Mouse (Mus musculus) urinary bladder, postnatal 25 days (tissue): ENCODE results near the gene Vwc2.
A peak's percentile ranks its signal among the peaks of the same experiment; 100 is the strongest.

Experiments
- DNase-seq: peaks from one replicate; pipeline ENCODE4 v3.0.0; 2022; ENCODE audit warnings: low spot score

Gene Vwc2

DNA sequence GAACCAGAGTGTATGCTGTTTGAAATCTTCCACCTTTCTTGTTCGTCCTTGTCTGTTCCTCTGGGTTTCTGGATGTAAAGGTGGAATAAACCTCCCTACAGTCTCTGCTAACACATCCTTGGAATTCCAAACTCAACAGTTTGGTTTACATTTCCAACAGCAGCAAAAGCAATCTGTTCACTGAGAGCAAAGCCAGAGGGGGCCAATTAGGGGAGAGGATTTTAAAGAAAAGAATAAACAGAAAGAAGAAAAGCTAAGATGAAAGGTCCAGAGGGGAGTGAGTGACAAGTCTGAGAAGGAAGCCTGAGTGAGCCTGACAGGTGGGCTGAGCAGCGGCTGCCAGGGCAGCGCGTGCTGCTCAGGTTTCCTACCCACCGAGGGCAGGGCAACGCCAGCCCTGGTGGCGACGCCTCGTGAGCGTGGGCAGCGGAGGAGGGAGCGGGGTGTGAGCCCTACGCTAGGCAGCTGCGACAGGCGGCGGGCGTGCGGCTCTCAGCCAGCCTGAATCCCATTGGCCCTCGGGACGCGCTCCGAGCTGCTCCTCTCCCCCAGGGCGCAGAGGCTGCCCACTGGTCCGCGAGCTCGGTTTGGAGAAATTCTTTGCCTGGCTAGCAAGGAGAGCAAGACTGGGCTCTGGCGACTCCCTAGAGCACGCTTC lies at the start of gene Vwc2:
Gene Vwc2, plus strand, starts transcription at position 648 of the 658 bp plus-strand sequence.
- no peak for DNase-seq

DNA sequence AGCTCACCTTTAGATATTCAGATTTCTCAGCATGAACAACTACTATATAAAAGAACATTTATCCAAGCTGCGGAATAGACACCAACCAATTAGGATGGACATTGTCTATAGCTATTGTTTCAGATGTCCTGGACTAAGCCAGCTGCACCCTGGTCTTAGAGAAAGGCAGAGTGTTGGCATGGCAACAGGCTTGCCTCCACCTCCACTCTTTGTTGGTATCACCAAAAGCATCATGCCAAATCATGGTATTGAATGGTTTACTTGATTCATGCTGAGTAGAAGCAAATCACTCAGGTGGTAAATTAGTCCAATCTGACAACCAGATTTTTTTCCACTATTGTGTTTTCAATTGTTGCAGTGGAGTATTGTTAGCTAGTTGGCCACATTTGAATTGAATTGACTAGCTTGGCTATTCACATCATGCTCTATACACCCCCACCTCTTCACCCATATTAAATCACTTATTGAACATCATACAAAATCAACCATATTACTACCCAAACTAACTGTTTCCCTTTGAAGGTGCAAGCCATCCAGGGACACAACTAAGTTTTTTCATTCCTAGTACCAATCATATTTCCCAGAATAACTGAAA lies 25.8 kb upstream of the Vwc2 start:
- DNase-seq = no peak

DNA sequence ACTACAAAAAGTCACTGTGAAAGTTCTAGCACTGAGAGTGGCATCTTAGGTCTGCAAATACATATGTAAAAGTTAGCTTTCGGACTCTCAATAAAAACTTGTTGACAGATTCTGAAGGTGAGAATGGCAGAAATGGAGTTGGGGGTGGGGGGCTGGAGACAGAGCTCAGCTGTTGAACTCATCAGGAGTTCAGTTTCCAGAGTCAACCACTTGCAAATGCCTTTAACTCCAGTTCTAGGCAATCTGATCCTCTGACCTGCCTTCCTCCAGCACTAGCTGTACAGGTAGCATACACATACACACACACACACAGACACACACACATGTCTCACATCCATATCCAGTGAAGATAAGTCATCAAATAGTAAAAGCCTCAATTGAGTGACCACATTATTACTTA lies 16.4 kb upstream of the Vwc2 start:
- no peak for DNase-seq

DNA sequence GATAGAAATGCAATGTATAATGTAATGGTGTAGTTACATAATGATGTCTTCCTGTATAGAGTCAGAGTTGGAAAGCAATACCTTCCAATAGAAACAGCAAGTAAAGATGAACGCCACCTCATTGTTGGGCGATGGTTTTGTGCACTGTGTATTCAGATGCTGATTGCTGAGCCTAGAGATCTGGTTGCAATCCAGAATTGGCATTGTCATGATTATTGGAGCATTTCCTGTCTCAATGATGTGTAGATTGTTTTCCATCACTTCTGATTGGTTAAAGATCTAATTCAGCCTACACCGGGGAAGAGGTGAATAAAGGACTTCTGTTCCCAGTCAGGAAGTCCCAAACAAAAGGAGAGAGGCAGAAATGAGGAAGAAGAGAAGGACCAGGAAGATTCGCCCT lies 15.7 kb upstream of the Vwc2 start:
- DNase-seq = no peak

DNA sequence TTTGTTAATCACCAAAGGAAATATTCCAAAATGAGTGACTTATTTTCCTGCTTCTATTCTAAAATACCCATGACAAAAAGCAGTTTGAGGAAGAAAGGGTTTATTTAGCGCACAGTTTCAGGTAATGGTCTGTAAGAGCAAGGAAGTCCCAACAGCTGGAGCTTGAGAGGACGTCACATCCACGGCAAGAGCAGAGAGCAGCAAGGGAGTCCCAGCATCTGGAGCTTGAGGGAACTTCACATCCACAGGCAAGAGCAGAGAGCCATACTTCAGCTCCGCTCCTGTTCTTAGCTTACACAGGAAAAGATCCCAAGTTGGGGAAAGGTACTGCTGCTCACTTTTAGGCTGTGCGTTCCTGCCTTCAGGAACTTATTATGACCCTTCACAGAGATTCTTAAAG lies 15.0 kb upstream of the Vwc2 start:
- no peak for DNase-seq

DNA sequence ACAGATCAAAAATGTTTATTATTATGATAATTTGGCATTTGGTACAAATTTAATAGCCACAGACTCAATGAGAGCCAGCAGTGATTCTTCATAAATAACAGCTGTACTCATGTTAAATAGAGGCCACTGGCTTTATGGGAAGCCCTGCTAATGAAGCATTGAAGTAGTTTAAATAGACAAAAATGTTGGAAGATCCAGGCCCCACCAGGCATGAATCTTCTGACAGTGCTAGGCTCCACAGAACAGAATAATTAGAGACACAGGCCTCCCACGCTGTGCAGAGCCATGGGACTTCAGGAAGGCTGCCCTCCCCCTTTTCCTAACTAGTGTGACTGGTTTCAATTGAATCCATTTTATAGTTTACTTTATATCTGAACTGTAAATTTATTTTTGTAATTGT lies 11.8 kb upstream of the Vwc2 start:
- DNase-seq = no peak

DNA sequence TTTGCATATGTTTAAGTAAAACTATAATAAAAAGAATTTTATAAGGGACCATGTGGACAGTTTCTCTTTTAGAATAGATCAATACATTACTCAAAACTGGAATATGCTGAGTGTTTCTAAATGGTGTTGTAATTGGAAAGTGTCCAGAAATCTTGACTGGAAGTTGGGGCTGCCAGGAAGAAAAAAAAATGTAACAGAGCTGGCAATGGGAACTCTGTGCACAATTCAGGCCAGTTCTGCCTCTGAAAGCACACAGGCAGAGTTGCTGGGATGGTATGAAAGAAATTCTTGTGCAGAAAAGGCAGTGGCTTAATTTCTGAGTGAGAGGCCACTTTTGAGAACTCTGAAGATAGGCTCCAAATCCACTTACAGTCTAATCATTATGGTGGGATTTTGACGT lies 11.4 kb upstream of the Vwc2 start:
- no peak for DNase-seq

DNA sequence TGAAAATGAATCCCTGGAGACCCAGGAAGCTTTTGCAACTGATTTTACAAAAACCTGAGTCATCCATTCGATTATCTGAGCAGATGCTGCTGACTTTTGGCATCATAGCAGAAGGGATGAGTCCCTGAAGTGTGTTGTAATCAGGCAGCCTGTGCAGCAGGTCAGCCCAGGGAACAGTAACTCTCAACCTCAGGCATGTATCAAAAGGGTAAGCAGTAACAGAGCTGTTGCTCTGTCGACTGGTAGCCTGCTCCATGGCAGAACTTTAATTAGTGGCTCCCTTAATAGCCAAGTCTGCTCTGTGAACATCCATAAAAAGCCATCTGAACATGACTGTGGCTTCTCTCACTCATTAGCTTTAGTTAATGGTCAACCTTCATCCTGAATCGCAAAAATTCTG lies 5.1 kb upstream of the Vwc2 start:
- DNase-seq = no peak

DNA sequence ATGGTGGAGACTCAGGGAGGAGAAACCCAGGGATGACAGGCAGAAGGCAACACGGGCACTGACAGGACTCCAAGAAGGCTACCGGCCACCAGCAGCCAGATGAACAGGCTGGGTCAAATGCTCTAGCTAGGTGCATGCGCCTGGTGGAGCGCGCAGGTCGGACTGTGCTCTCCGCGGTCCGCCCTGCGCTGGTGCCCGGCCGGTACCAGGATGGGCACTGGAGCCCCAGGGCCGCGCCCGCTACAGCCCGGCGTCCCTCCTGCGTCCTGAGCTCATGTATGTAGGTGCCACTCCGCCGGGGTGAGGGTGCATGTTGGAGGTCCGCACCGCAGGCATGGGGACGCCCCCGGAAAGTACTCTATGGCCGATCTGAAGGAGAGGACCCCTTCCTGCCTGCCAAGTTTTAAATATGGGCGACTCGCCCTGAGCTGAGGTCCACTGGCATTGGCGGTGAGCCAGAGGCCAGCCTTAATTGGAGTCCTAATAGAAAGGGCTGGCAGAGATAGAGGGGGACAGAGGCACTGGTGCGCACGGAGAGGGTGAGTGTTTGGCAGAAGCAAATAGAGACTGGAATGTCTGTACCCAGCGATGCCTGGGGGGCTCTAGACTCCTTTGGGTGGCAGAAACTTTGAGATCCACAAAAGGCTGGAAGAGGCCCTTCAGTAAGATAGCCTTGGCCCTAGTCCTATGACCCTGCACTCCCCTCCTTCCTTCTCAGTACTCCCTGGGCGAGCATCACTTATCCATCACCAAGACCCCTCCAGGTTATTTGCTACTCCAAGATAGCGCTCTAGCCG lies 409 bp downstream of the Vwc2 start:
- DNase-seq = no peak

DNA sequence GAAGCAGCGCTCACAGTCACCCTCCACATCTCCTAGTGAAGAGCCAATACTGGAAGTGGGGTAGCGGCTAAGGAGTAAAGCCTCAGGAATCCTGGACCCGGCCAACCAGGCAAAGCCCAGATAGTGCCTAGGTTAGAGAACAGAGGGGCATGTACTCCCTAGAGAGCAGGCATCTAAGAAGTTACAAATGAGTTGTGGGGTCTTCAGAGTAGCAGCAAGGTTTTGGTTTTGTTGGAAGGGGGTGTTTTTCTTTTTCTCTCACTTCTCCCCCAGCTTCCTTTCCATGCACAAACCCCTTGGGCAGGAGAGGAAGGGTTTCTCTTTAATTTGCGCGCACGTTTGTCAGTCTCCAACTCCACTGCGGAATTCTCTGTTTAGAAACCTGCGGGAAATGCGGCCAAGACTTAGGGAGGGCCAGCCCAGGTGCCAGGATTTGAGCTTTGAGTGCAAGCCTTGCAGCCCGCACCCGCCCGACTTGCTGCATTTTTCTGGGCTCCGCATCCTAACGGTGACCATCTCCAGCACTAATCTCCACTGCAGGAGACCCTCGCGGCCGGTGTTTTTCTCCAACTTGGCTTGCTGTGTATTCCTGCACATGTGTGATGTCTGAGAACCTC lies 1.1 kb downstream of the Vwc2 start:
- no peak for DNase-seq

DNA sequence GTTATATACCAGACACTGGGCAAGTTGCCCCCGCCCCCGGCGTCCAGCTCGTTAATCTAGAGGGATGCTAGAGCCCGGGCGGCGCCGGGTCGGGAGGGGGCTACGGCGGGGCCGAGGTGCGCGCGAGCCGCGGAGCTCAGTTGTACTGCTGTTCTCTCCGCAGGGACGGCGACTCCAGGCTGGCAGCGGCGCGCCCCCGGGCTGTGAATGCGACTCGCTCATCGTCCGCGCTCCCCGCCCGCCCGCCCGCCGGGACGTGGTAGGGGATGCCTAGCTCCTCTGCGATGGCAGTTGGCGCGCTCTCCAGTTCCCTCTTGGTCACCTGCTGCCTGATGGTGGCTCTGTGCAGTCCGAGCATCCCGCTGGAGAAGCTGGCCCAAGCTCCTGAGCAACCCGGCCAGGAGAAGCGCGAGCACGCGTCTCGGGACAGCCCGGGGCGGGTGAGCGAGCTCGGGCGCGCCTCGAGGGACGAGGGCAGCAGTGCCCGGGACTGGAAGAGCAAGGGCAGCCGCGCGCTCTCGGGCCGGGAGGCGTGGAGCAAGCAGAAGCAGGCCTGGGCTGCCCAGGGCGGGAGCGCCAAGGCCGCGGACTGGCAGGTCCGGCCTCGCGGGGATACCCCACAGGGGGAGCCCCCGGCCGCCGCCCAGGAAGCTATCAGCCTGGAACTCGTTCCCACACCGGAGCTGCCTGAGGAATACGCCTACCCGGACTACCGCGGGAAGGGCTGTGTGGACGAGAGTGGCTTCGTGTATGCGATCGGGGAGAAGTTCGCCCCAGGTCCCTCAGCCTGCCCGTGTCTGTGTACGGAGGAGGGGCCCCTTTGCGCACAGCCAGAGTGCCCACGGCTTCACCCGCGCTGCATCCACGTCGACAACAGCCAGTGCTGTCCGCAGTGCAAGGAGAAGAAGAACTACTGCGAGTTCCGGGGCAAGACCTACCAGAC lies 1.9 kb downstream of the Vwc2 start:
- DNase-seq = no peak

DNA sequence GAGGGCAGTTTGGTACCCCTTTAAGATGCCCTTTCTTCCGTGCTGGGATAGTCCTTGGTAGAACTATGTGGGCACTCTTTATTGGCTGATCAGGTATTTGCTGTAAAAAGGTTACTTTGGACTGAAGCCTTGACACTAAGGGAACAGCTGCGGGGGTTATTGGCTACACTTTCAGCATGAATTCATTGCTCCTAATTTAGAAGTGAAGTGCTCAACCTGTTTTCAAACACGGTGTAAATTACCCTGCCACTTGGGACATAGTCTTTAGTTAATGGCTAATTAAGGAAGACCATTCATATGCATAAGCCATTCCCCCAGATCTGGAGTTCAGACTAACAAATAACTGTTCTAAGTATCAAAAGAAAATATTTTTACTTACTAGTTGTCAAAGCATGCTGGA lies 2.7 kb downstream of the Vwc2 start:
- no peak for DNase-seq

DNA sequence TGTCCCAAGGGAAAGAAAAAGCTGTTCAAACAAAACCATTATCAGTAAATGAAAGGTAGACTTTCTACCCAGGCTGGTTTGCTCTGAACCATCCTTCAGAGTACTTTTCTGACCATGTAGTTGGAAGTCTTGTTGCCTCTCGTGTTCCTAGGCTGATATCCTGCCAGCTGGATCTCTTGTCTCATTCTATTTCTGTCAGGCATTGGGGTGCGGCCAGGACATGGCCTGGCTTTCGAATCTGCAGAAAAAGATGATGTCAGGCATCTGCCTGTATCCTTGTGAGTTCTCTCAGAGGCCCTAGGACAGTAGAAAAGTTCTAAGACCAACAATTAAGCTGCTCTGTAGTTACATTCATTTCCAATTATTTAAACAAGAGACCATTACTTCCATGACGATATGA lies 8.8 kb downstream of the Vwc2 start:
- DNase-seq = no peak

DNA sequence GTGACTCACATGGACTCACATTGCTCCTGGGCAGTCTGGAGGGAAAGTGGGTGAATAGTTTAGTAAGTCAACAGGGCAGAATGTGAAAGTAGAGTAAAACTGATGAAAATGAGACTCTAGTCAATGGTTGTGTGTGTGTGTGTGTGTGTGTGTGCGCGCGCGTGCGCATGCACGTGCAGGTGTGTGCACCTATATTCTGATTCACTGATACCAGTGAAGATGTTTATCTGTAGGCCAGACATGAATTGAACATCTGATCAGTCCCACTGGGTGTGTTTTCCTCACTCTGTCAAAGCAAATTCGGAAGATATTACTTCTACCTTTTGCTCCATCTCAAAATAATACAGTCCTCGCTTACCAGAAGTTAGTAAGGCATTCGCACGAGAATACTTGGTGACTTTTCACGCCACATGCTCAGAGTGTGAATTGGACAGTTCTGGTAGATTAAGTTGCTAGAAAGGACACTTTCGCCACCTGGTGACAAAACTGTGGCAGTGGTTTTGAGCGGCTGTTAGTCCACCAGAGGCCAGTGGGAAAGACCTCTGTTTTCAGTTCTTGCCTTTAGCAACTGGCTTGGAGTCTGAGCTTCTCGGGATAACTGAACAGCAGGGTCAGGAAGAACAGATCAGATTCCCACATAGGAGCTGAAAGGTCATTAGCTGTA lies 17.5 kb downstream of the Vwc2 start:
- peak; percentile 3 for DNase-seq

DNA sequence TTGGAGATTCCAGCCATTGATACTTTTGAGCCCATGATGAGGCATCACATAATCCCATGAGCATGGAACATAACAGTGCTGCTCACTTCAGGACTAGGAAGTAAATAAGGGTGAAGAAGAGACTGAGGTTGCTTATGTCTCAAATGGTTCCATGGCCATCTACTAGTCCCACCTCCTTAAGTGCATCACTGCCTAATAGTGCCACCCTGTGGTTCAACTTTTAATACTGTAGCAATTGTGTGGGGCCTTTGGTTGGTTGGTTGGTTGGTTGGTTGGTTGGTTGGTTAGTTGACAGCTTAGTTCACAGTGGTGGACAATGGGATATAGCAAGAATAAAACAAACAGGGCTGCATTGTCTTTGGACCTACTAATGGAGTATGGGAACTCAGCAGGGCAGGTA lies 26.6 kb downstream of the Vwc2 start:
- no peak for DNase-seq

DNA sequence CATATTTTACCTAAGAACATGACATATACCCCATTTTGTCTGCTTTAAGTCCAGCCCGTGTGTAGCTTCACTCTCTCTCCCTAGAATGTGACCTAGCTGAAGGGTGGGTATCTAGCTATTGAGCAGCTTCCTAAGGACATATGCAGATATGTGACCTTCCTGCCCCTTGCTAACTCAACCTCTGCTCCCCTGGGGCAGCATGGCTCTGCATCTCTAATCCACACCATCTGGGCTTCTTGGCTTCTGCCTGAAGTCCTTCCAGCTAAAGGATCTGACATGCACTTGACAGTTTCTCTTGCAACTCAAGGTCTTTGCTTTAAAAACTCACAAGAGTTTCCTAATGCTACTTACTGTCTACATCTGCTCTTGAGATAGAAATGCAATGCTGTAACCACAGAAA lies 38.7 kb downstream of the Vwc2 start:
- no peak for DNase-seq

DNA sequence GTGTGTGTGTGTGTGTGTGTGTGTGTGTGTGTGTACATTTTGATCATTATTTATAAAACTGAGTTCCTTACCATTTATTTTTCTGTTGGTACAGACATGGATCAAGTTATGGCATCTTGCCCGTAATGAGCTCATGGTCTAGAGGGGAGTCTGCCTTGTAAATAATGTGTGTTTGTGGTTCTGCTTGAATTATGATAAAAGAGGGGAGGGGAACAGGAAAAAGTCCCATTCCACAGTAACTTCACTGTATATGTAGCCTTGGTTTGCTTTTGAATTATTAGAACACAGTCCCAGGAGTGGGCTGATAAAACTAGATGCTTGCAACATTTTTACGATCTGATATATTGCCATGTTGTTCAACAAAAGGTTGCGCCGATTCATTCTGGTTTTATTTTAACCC lies 57.4 kb downstream of the Vwc2 start:
- no peak for DNase-seq

DNA sequence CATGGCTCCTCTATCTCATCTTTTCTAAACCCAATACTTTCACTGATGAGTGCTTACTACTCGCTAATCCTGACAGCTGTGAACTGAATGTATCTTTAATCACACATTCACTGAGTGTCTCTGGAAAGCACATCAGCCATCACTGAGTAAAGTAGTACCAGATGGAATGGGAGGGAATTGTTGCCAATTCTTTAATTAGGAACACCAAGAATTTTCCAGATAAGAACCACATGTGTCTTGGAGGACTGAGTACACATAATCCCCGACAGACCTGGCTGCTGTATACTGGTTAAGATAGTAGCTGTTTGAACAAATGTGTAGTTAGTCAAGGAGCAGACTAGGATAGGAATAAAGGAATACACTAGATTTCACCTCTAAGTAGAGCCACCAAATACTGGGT lies 61.2 kb downstream of the Vwc2 start:
- DNase-seq = no peak

DNA sequence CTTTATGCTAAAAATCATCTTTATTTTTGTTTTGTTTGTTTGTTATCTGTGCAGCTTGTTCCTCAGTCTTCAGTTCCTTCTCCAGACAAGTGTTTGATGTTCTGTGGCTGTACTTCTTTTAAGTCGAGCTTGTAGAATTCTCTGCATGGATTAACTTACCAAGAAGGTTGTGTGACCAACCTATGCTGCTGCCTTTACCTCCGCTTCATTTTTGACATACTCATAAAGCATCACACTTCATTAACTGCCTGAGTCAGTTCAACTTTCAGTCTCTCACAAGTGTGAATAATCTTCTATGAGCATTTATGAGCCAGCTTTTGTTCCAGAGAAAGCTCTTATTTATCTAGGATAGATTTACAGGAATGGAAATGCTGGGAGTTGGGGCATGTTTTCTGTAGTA lies 68.7 kb downstream of the Vwc2 start:
- no peak for DNase-seq

DNA sequence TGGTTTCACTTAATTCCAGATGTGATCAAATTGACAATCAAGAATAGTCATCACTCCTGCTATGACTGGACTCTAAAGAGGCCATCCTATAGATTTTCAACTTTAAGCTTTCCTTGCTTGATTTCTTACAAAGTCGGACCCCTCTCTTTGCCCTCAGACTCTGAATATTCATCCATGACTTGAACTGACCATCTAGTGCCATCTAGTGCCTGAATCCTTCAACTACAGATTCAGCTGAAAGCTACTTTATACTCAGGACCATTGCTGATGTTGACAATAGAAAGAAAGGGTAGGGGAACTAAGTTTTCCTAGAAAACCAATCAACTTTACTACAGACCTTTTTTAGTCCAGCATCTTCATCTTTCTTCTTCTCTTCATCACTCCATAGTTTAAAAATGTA lies 109.1 kb downstream of the Vwc2 start:
- no peak for DNase-seq

DNA sequence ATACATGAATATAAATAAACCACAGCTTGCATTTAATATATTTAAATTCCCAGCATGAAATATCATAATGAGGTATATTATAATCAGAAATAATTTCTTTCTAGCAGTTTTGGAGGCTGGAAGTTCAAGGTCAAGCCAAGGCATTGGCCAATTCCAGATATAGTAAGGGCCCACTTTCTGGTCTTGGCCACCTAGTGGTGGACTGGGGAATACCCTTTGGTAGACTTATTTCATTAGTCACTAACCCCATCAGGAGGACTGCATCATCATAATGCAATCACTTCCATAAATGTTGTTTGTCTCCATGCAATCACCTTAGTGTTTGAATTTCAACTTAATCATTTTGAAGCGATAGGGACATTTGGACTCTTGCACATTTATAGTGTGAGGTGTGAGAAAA lies 125.3 kb downstream of the Vwc2 start:
- no peak for DNase-seq
